Mouse (Mus musculus): Measurements from ENCODE around the gene Ctrb1.
A peak's percentile ranks its signal among the peaks of the same experiment; 100 is the strongest.

Gene Ctrb1

GRCm38 (mm10) chr8:111716603-111717487 lies 26.0 kb upstream of the Ctrb1 start:
- DNase-seq, result peak; percentile 71

DNA sequence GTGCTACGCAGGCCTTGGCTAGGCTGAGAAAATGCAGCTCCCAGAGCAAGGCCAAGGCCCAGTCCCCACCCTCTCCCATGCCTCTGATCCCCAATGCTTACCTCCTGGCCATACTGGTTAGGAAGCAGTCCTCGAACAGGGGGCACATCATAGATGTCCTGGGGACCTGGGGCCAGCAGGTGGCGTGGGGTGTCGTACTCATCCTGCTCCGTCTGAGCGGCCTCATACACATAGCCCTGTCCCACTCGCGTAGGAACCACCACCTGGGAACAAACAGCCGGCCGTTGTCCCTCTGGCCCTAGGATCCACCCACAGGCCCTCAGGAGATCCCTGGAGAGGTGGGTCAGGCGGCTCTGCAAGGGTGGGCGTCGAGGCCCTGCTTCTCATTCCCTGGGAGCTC lies 24.7 kb upstream of the Ctrb1 start:
- no peak for DNase-seq

DNA sequence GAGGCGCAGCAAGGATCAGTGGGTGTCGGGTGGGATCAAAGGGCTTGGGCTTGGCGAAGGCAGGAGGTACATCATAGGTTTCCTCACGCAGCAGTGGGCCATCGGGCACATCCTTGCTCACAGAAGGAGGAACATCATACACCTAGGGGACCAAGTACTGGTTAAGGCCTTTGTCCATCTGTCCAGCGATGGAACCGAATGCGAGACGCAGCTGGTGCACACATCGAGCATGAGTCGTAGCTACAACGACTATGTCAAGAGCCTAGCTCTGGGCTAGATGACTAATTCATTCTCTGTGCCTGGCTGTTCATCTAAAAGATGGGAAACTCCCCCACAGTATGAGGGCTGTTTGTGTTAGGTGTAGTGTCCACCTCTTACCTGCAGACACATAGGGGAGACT lies 23.5 kb upstream of the Ctrb1 start:
- DNase-seq, result no peak

DNA sequence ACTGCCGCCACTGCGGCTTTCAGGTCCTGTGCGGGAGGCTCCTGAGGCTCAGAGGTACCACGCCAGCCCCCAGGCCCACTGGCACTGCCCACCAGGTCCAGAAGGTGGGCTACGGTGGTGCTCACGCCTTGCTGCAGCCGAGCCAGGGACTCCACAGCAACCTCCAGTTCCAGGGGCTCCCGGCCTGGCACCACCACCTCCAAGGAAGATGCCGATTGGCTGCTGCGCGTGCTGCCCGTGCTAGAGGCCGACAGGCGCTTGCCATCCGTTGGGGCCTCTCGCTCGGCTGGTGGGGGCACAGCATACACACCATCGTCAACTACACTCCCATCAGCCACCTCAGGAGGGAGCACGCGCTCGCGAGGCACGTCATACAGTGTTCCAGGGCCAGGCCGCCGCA lies 23.0 kb upstream of the Ctrb1 start:
- no peak for DNase-seq

- DNase-seq, result no peak
Observed at GRCm38 (mm10) chr8:111713291-111713690, 22.5 kb upstream of the Ctrb1 start.

DNA sequence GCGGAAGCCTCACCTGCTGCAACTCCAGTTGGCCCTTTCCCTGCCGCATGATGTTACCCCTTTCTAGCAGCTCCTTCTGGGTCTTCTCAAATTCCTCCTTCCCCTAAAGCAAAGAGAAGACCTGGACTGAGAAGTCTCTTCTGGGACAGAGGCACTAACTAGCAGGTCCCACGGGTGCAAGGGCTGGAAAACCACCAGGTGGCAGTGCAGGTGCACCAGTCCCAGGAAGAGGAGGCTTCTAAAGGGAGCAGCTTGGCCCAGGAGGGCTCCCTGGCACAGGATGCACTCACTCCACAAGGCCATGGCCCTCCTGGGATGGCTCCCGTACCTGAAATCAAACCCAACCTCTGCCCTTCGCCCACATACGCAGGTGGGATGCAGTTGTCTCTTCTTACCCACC lies 21.8 kb upstream of the Ctrb1 start:
- DNase-seq, result peak; percentile 68

- no peak for DNase-seq
Observed at GRCm38 (mm10) chr8:111712135-111712534, 21.3 kb upstream of the Ctrb1 start.

GRCm38 (mm10) chr8:111710777-111711485 lies 20.1 kb upstream of the Ctrb1 start:
- no peak for DNase-seq

- no peak for DNase-seq
Observed at GRCm38 (mm10) chr8:111709223-111709622, 18.4 kb upstream of the Ctrb1 start.

DNA sequence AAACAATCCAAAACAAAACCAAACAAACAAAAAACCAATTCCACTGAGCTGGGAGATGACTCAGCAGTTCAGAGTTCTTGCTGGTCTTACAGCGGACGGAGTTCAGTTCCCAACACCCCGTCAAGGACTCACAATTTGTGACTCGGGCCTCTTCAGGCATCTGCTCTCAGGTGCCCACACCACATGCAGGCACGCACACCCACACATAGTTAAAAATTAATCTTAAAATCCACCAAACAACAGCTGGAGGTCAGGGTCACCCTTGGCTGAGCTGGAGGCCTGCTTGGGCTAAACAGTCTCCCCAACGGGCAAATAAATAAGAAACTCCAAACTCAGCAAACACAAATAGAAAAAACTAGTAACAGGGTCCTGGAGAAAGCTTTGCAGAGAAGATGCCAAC lies 17.5 kb upstream of the Ctrb1 start:
- no peak for DNase-seq

DNA sequence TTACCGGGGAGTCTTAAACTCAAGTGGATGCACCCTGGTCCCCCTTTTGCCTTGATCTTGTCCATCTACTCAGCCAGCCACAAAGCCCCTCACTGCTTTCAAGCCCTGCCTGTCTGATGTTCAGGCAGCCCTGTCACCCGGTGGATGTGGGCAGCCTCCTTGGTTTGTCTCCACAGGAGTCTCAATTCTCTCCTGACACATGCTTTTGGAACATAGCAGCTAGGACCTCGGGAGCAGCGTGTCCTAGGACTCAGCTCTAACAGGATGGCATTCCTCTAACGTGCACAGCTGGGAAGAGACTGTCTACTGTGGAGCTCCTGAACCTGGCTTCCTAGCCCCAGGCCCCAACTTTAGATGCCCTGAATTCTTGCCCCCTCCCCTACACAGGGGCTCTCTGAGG lies 14.9 kb upstream of the Ctrb1 start:
- DNase-seq, result no peak

- DNase-seq, result no peak
Observed at GRCm38 (mm10) chr8:111705222-111705621, 14.4 kb upstream of the Ctrb1 start.

DNA sequence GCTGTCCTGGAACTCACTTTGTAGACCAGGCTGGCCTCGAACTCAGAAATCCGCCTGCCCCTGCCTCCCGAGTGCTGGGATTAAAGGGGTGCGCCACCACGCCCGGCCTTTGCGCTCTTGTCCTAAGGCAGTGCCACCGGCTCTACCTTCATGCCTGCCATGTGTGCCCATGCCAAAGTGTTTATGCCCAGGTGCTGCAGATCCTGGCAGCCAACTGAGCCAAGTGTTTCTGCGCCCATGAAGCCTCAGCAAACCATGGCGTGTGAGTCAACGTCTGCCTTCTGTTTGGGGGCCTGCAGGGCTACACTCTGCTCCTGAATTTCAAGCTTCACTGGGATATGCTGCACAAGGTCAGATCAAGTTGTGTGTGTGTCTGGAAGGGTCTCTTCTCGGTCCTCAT lies 13.8 kb upstream of the Ctrb1 start:
- no peak for DNase-seq

- DNase-seq, result no peak
Observed at GRCm38 (mm10) chr8:111701380-111701779, 10.6 kb upstream of the Ctrb1 start.

DNA sequence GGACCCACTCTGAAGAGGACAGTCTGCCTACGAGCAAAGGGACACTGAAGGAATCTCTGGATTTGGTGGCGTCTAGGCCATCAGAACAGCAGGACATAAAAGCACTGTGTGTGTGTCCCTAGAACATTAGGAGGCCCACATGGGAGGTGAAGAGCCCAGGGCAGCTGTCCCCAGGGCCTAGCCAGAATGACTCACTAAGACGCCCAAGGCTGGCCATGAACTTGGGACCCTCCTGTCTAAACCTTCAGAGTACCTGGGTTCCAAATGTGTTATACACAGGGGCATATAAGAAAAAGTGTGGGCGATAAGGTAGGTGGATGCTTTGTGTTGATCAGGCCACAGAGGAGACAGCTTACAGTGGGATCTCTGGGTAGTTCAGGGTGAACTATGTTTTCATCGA lies 9.9 kb upstream of the Ctrb1 start:
- DNase-seq, result no peak

DNA sequence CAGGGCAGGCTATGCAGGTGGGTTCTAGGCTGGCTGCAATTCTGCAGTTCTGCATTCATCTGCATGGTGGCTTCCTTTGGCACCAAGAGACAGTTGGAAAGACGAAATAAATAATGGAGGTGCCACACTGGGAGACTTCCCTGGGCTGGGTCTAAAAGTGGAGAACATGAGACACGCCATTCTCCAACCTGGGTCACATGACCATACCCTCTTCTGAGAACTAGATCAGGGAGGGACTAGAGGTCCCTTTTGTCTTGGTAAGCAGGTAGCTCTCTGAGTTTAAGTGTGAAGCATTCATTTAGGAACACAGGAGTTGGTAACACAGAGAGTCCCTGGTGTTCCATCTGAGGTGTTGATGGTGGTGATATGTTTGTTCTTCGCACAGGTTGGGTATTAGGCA lies 9.4 kb upstream of the Ctrb1 start:
- DNase-seq, result no peak

GRCm38 (mm10) chr8:111699035-111699434 lies 8.2 kb upstream of the Ctrb1 start:
- DNase-seq, result no peak

- DNase-seq, result no peak
Observed at GRCm38 (mm10) chr8:111697655-111698054, 6.8 kb upstream of the Ctrb1 start.

DNA sequence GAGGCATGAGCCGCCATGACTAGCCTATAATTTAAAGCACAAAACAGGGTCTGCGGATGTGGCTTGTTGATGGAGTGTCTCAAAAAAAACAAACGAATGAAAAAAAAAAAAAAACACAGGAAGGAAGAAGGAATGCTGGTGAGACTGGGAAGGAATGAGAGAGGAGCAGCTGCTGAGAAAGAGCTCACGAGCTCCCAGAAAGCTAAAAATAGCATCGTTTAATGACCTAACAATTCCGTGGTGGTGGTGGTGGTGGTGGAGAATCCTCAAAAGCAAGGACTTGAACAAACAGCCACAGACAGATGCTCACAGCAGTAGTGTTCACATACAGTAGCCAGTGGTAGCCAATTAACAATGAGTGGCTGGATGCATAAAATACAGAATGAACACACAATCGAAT lies 4.6 kb upstream of the Ctrb1 start:
- no peak for DNase-seq

DNA sequence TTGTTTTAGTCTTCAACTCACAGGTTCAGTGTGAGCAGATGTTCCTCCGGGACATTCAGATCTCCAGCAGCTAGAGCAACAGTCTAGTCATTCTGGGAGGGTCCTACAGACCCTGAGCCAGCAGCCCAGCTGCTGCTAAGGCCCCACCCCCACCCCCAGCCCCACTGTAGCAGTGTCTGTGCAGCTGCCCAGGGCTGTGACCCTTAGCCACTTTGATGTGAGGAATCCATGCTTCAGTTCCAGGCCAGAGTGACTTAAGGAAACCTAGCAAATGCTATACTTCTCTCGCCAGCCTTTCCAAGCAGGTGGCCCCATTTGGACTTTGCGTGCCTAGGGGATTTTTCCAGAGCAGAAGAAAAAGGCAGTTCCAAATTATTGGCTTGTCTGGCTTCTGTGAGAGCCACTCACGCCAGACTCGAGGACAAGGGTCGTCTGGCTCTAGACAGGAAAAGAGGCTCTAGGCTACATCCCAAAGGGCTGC lies 2.5 kb upstream of the Ctrb1 start:
- DNase-seq, result no peak

- DNase-seq, result no peak
Observed at GRCm38 (mm10) chr8:111686881-111687280, 3.9 kb downstream of the Ctrb1 start.

DNA sequence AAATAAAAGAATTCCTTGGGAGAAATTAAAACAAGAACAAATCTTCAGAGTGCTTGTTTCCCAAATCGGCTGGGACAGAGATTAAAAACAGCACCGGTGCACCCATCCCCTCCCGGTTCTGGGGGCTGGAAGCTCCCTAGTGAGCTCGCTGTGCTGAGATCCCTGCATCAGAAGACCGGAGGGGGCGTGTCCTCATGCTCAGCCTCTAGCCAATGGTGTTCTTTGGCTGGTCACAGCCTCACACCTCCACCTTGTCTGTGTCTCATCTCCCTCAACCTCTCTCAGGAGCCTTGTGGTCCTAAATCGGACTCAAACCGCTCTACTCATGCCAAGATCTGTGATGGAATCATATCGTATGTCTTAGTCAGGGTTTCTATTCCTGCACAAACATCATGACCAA lies 8.3 kb downstream of the Ctrb1 start:
- no peak for DNase-seq

GRCm38 (mm10) chr8:111681153-111681552 lies 9.7 kb downstream of the Ctrb1 start:
- no peak for DNase-seq

GRCm38 (mm10) chr8:111680423-111681028 lies 10.3 kb downstream of the Ctrb1 start:
- DNase-seq, result peak; percentile 25

All from right cerebral cortex, postnatal 14 days (tissue).